Mouse (Mus musculus) intestine, embryonic 16.5 days (tissue): ENCODE data around the gene Arhgef19. TPM values are rescaled to one million over a fixed set of nuclear protein-coding genes. Genes with fewer than 3 reads are reported as not detected.

Source experiments
- ATAC-seq: fragments of 200-750 bp; cut with Nextera tagmentation; 2 replicates; pipeline ENCODE4 v1.8.0; 2017; ENCODE audit warnings: moderate TSS enrichment, moderate library complexity
- H3K27ac ChIP-seq: fragments of 300-500 bp; sonication (generic); 2 replicates; pipeline ENCODE4 v1.5.1; 2014; ENCODE audit warnings: mild to moderate bottlenecking, low read length
- H3K27me3 ChIP-seq: fragments of 300-500 bp; sonication (generic); replicated peaks from 2 replicates; pipeline ENCODE4 v1.6.1; 2014; ENCODE audit warnings: low read length, control low read depth, mixed read lengths; ENCODE audit not compliant: control insufficient read depth, insufficient read depth
- H3K36me3 ChIP-seq: fragments of 300-500 bp; sonication (generic); 2 replicates; pipeline ENCODE4 v1.6.1; 2014; ENCODE audit warnings: low read length, control low read depth; ENCODE audit not compliant: control insufficient read depth, insufficient read depth
- H3K4me1 ChIP-seq: fragments of 300-500 bp; sonication (generic); 2 replicates; pipeline ENCODE4 v1.6.1; 2014; ENCODE audit warnings: low read length, control low read depth, mixed read lengths; ENCODE audit not compliant: control insufficient read depth, insufficient read depth
- H3K4me2 ChIP-seq: fragments of 300-500 bp; sonication (generic); 2 replicates; pipeline ENCODE4 v1.6.1; 2014; ENCODE audit warnings: low read depth, low read length, control low read depth
- H3K4me3 ChIP-seq: fragments of 300-500 bp; sonication (generic); 2 replicates; pipeline ENCODE4 v1.5.1; 2014; ENCODE audit warnings: mild to moderate bottlenecking, low read length
- H3K9ac ChIP-seq: fragments of 300-500 bp; sonication (generic); 2 replicates; pipeline ENCODE4 v1.6.1; 2014; ENCODE audit warnings: low read depth, low read length
- H3K9me3 ChIP-seq: fragments of 300-500 bp; sonication (generic); 2 replicates; pipeline ENCODE4 v1.6.1; 2016; ENCODE audit warnings: low read length, control low read depth; ENCODE audit not compliant: control insufficient read depth
- WGBS: fragments of 180-500 bp; shearing (Covaris S2); extraction: QIAGEN DNeasy Blood & Tissue Kit; methylation state at CpG from one replicate; pipeline ENCODE4 v1.1.7; 2014; 5-methylcytosine and 5-hydroxymethylcytosine counted together
- polyA plus RNA-seq: library from polyadenylated mRNA; unstranded; fragments of >200 nt; fragmentation: Nextera tagmentation; extraction: Ambion mirVana; gene quantifications from 2 replicates; pipeline ENCODE4 v1.2.1, GENCODE M21; 2015

Gene Arhgef19
- polyA plus RNA-seq, 1 experiment from 2014 or later: 15.0 TPM

- peak; percentile 49 for ATAC-seq
- Histone ChIP-seq H3K4me3 (peak overlapping the region; percentile 39), H3K4me1 (peaks cover 12% of the 10 kb centered on the region), H3K27ac (peak overlapping the region; percentile 65), H3K9ac (peak overlapping the region; percentile 55; the same call in 1 of the 2 replicates), H3K4me2 (peak overlapping the region; percentile 55), H3K36me3 (no peaks in the 10 kb centered on the region), H3K27me3 (no peaks in the 10 kb centered on the region), H3K9me3 (no peaks in the 10 kb centered on the region)
- WGBS: 68% methylated on average over 14 of the region's 14 CpGs
Observed at GRCm38 (mm10) chr4:141210524-141211219, 28.6 kb upstream of the Arhgef19 start.

GRCm38 (mm10) chr4:141211646-141212045, 27.7 kb upstream of the Arhgef19 start:
- Histone ChIP-seq H3K4me1 (peaks cover 12% of the 10 kb centered on the region), H3K4me3 (no peak overlapping the region)
- no peak for ATAC-seq

GRCm38 (mm10) chr4:141212892-141213291, 26.4 kb upstream of the Arhgef19 start:
- H3K9me3 ChIP-seq: no peaks in the 10 kb centered on the region
- no peaks in the 10 kb centered on the region for H3K36me3 ChIP-seq
- ATAC-seq: no peak
- peaks cover 12% of the 10 kb centered on the region for H3K4me1 ChIP-seq
- no peak overlapping the region for H3K27ac ChIP-seq
- H3K4me2 ChIP-seq: peak overlapping the region; percentile 65; the same call in 1 of the 2 replicates
- no peak overlapping the region for H3K9ac ChIP-seq
- H3K27me3 ChIP-seq: no peaks in the 10 kb centered on the region
- WGBS: 78% methylated on average over 9 of the region's 9 CpGs
- H3K4me3 ChIP-seq: no peak overlapping the region

More at GRCm38 (mm10) chr4:141211646-141212045, 27.7 kb upstream of the Arhgef19 start:
- no peaks in the 10 kb centered on the region for H3K27me3 ChIP-seq
- no peak overlapping the region for H3K4me2 ChIP-seq
- no peak overlapping the region for H3K27ac ChIP-seq
- no peaks in the 10 kb centered on the region for H3K9me3 ChIP-seq
- H3K36me3 ChIP-seq: no peaks in the 10 kb centered on the region
- WGBS: 92% methylated on average over 4 of the region's 4 CpGs
- no peak overlapping the region for H3K9ac ChIP-seq

- ATAC-seq: 0 out of 2 replicates have a peak, but pooled peaks have one; percentile 26
- H3K9ac ChIP-seq: no peak overlapping the region
- H3K4me2 ChIP-seq: peak overlapping the region; percentile 65
- WGBS: 34% methylated on average over 2 of the region's 2 CpGs
- no peaks in the 10 kb centered on the region for H3K9me3 ChIP-seq
- peak overlapping the region; percentile 55 for H3K4me3 ChIP-seq
- peaks cover 12% of the 10 kb centered on the region for H3K4me1 ChIP-seq
- H3K27ac ChIP-seq: no peak overlapping the region
- H3K27me3 ChIP-seq: no peaks in the 10 kb centered on the region
- H3K36me3 ChIP-seq: no peaks in the 10 kb centered on the region
Observed at GRCm38 (mm10) chr4:141213342-141213741, 26.0 kb upstream of the Arhgef19 start.

GRCm38 (mm10) chr4:141213770-141214336, 25.4 kb upstream of the Arhgef19 start, which contains the start of gene Rsg1:
TSS of gene Rsg1 (plus strand) at chr4:141213956.
- under 1% methylated on average over 24 of the region's 24 CpGs for WGBS

GRCm38 (mm10) chr4:141214337-141214851, 24.9 kb upstream of the Arhgef19 start:
- H3K4me2 ChIP-seq: peak overlapping the region; percentile 65
- no peak overlapping the region for H3K27ac ChIP-seq
- H3K9ac ChIP-seq: peak overlapping the region; percentile 50
- no peaks in the 10 kb centered on the region for H3K27me3 ChIP-seq
- peak; percentile 61 for ATAC-seq
- peaks cover 12% of the 10 kb centered on the region for H3K4me1 ChIP-seq
- no peaks in the 10 kb centered on the region for H3K9me3 ChIP-seq
- H3K36me3 ChIP-seq: no peaks in the 10 kb centered on the region
- WGBS: 4% methylated on average over 16 of the region's 16 CpGs
- H3K4me3 ChIP-seq: peak overlapping the region; percentile 55

More at GRCm38 (mm10) chr4:141213770-141214336, 25.4 kb upstream of the Arhgef19 start, which contains the start of gene Rsg1:
- no peaks in the 10 kb centered on the region for H3K36me3 ChIP-seq
- H3K27ac ChIP-seq: no peak within 1 kb of the TSS
- peak within 1 kb of the TSS; percentile 65 for H3K4me2 ChIP-seq
- H3K9ac ChIP-seq: peak within 1 kb of the TSS; percentile 50
- no peaks in the 10 kb centered on the region for H3K9me3 ChIP-seq
- peaks cover 12% of the 10 kb centered on the region for H3K4me1 ChIP-seq
- H3K27me3 ChIP-seq: no peaks in the 10 kb centered on the region
- ATAC-seq: peak; percentile 78
- H3K4me3 ChIP-seq: peak within 1 kb of the TSS; percentile 55

- no peak overlapping the region for H3K9ac ChIP-seq
- H3K27ac ChIP-seq: no peak overlapping the region
- no peaks in the 10 kb centered on the region for H3K27me3 ChIP-seq
- H3K9me3 ChIP-seq: no peaks in the 10 kb centered on the region
- no peak overlapping the region for H3K4me3 ChIP-seq
- ATAC-seq: no peak
- H3K4me1 ChIP-seq: peaks cover under 1% of the 10 kb centered on the region
- H3K36me3 ChIP-seq: no peaks in the 10 kb centered on the region
- WGBS: 91% methylated on average over 20 of the region's 20 CpGs
- no peak overlapping the region for H3K4me2 ChIP-seq
Observed at GRCm38 (mm10) chr4:141219583-141220213, 19.6 kb upstream of the Arhgef19 start.

- Histone ChIP-seq H3K9ac (no peak overlapping the region), H3K4me2 (no peak overlapping the region), H3K27me3 (no peaks in the 10 kb centered on the region), H3K27ac (no peak overlapping the region), H3K36me3 (no peaks in the 10 kb centered on the region), H3K9me3 (no peaks in the 10 kb centered on the region), H3K4me1 (no peaks in the 10 kb centered on the region), H3K4me3 (no peak overlapping the region)
- 78% methylated on average over 2 of the region's 2 CpGs for WGBS
- no peak for ATAC-seq
Observed at GRCm38 (mm10) chr4:141221848-141222247, 17.5 kb upstream of the Arhgef19 start.

GRCm38 (mm10) chr4:141222752-141223151, 16.5 kb upstream of the Arhgef19 start:
- no peak for ATAC-seq
- no peak overlapping the region for H3K4me3 ChIP-seq
- 89% methylated on average over 5 of the region's 5 CpGs for WGBS
- H3K36me3 ChIP-seq: no peaks in the 10 kb centered on the region
- H3K27me3 ChIP-seq: no peaks in the 10 kb centered on the region
- H3K9ac ChIP-seq: no peak overlapping the region
- no peaks in the 10 kb centered on the region for H3K9me3 ChIP-seq
- no peak overlapping the region for H3K27ac ChIP-seq
- no peaks in the 10 kb centered on the region for H3K4me1 ChIP-seq
- H3K4me2 ChIP-seq: no peak overlapping the region
